Mouse (Mus musculus): ENCODE results near the gene Dzank1.
A peak's percentile ranks its signal among the peaks of the same experiment; 100 is the strongest.

DNA sequence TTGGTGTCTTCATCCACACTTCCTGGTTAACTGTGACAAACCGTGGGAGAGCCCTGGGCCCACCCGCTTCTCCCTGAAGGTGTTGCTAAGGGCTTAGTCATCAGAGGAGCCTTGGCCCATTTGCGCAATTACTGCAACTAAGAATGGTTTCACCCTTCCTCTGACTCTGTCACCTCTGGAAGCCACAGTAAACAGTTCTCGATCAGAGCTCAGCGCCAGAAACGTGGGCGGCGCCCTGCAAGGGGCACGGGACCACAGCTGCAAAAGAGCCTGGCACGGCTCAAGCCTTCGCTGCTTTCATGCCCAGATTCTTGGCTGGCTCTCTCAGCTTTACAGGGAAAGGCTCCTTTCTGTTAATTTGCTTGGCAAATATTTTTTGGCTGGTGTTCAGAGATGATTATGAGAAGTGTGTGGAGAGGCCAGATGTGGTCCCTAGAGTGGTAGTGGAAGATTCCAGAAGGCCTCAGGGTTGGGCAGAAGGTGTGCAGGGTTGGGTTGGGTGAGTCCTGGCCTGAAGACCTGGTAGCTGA is 85.8 kb downstream of the Dzank1 start:
- TF ChIP-seq CTCF (IDR thresholded peaks at IDR 0.05; ENCODE audit: control insufficient read depth, insufficient read depth, insufficient read length) (no peak), USF1 (IDR thresholded peaks at IDR 0.05; ENCODE audit: low read depth) (no peak), MAX (IDR thresholded peaks at IDR 0.05) (no peak), MYOG (IDR thresholded peaks at IDR 0.05; ENCODE audit: control insufficient read depth, extremely low read depth, insufficient read length) (no peak), FOSL1 (IDR thresholded peaks at IDR 0.05; ENCODE audit: insufficient read depth, low read length, poor library complexity, severe bottlenecking) (no peak), CEBPB (IDR thresholded peaks at IDR 0.05; ENCODE audit: low read depth) (peak; percentile 89), MYOD1 (IDR thresholded peaks at IDR 0.05; ENCODE audit: control insufficient read depth, insufficient read length, low read depth) (no peak)

All from C2C12 (cell line).